15 mouse cellular contexts compared by ENCODE assay signal in the genomic region with DNA sequence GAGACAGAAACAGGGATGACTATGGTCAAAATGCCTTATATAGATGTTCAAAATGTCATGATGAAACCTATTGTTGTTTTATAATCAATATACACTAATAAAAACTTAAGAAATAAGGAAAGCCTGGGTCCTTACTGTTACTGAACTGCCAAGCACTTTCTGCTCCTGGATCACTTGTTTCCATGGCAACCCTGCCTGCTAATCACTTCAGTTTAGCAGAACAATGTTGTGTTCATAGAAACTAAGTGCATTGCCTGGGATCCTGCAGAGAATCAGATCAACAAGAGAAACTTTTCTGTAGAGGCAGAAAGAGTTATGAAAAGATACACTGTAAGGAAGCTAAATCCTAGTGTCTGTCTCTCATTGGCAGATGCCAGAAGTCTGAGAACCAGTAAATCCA.
"Had no signal": no experiment of that assay in that cellular context is flagged by ENCODE, and none has a peak within 500 bp of the region (broad histone marks: within the 10 kb centered on the region; RNA-seq: fewer than 3 reads in every experiment).

No protein-coding gene starts in this region.

- H3K36me3 ChIP-seq: kidney, embryonic 15.5 days; limb, embryonic 15.5 days; liver, embryonic 12.5 days; neural tube, embryonic 15.5 days; stomach, embryonic 15.5 days had no signal

- H3K27me3 ChIP-seq: kidney, embryonic 15.5 days; limb, embryonic 15.5 days; liver, embryonic 12.5 days; neural tube, embryonic 15.5 days; stomach, embryonic 15.5 days had no signal

- H3K27ac ChIP-seq: kidney, embryonic 15.5 days; left cerebral cortex, adult 2 months; limb, embryonic 15.5 days; liver, embryonic 12.5 days; neural tube, embryonic 15.5 days; stomach, embryonic 15.5 days had no signal

- ATAC-seq: liver, embryonic 12.5 days had no signal

- H3K4me2 ChIP-seq: kidney, embryonic 15.5 days; limb, embryonic 15.5 days; liver, embryonic 12.5 days; lung, embryonic 14.5 days; midbrain, embryonic 11.5 days; neural tube, embryonic 15.5 days; stomach, embryonic 15.5 days had no signal

- H3K4me3 ChIP-seq: kidney, embryonic 15.5 days; left cerebral cortex, adult 2 months; limb, embryonic 15.5 days; liver, embryonic 12.5 days; myocyte; neural tube, embryonic 15.5 days; stomach, embryonic 15.5 days had no signal

- H3K4me1 ChIP-seq: kidney, embryonic 15.5 days; limb, embryonic 15.5 days; liver, embryonic 12.5 days; neural tube, embryonic 15.5 days; stomach, embryonic 15.5 days had no signal

- DNase-seq: kidney, adult 2 months; kidney, postnatal 14 days; layer of hippocampus, adult 9-11 months; lung, embryonic 14.5 days; lung, postnatal 10 days; lung, postnatal 4 days; thymus, postnatal 4 days had no signal

- H3K9ac ChIP-seq: kidney, embryonic 15.5 days; limb, embryonic 15.5 days; liver, embryonic 12.5 days; lung, embryonic 14.5 days; neural tube, embryonic 15.5 days; stomach, embryonic 15.5 days had no signal

- H3K9me3 ChIP-seq: kidney, embryonic 15.5 days; limb, embryonic 15.5 days; liver, embryonic 12.5 days; neural tube, embryonic 15.5 days; stomach, embryonic 15.5 days had no signal
